Mouse (Mus musculus) testis, adult 2 months (tissue): ENCODE measurements at regions not wholly inside any gene's neighbourhood (a gene's known extent, or its start where the extent isn't known, plus 50 kb on each side); places are given as distances from the start of the nearest gene placed in this dataset.

ENCODE experiments used
- H3K27ac ChIP-seq: fragments of 200-500 bp; 2 replicates; pipeline ENCODE4 v1.5.1; 2012; ENCODE audit warnings: low read depth, low read length; ENCODE audit not compliant: control insufficient read depth, insufficient read depth
- H3K27me3 ChIP-seq: fragments of 200-500 bp; 2 replicates; pipeline ENCODE4 v1.6.1; 2012; ENCODE audit warnings: mild to moderate bottlenecking, low read length, moderate library complexity; ENCODE audit not compliant: control insufficient read depth, insufficient read depth
- H3K36me3 ChIP-seq: fragments of 200-500 bp; 2 replicates; pipeline ENCODE4 v1.6.1; 2012; ENCODE audit warnings: mild to moderate bottlenecking, low read length; ENCODE audit not compliant: control insufficient read depth, insufficient read depth
- H3K4me1 ChIP-seq: fragments of 200-500 bp; 2 replicates; pipeline ENCODE4 v1.6.1; 2012; ENCODE audit warnings: low read length; ENCODE audit not compliant: control insufficient read depth, insufficient read depth
- H3K4me3 ChIP-seq: fragments of 200-500 bp; 2 replicates; pipeline ENCODE4 v1.5.1; 2012; ENCODE audit warnings: low read depth, mild to moderate bottlenecking, low read length, moderate library complexity, mixed read lengths; ENCODE audit not compliant: control insufficient read depth
- CTCF ChIP-seq: fragments of 200-500 bp; IDR thresholded peaks from 2 replicates; pipeline ENCODE4 v1.5.1; 2012; ENCODE audit warnings: low read depth, mild to moderate bottlenecking, inconsistent platforms, low read length, moderate library complexity; ENCODE audit not compliant: control insufficient read depth, insufficient read depth, insufficient replicate concordance
- POLR2A ChIP-seq: fragments of 200-500 bp; IDR thresholded peaks from 2 replicates; pipeline ENCODE4 v1.6.1; 2012; ENCODE audit warnings: low read depth, mild to moderate bottlenecking, inconsistent platforms, low read length, moderate library complexity; ENCODE audit not compliant: control insufficient read depth

- Histone ChIP-seq H3K27me3 (no peaks in the 10 kb centered on the region), H3K4me1 (no peaks in the 10 kb centered on the region), H3K36me3 (no peaks in the 10 kb centered on the region), H3K4me3 (no peak overlapping the region), H3K27ac (no peak overlapping the region)
- TF ChIP-seq CTCF: no peak
- no peak for TF ChIP-seq POLR2A
Measured at GRCm38 (mm10) chr3:21343095-21343494, 733.4 kb upstream of the Tbl1xr1 start.

DNA sequence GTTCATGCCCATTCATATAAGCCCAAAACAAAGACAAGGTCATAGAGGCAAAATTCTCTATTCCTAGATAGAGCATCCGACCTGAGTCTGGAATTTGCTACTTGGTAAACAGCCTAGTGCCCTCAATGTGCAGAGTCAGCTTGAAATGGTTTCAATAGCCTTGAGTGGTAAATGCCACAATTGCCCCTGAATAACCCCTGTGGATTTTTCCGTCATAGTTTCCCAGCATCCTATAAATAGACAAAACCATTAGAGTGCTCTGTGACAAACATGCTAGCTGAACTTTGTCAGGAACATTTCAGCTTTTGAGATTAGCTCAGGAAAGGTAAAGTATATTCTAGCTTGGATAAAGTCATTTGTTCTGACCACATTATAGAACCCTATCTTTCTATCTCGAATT lies 727.0 kb upstream of the Tbl1xr1 start:
- Histone ChIP-seq H3K27me3 (no peaks in the 10 kb centered on the region), H3K36me3 (no peaks in the 10 kb centered on the region), H3K4me1 (no peaks in the 10 kb centered on the region), H3K27ac (no peak overlapping the region), H3K4me3 (no peak overlapping the region)
- TF ChIP-seq CTCF (no peak), POLR2A (no peak)

GRCm38 (mm10) chr3:21356150-21356549 lies 720.3 kb upstream of the Tbl1xr1 start:
- Histone ChIP-seq H3K27ac (no peak overlapping the region), H3K36me3 (no peaks in the 10 kb centered on the region), H3K4me1 (no peaks in the 10 kb centered on the region), H3K27me3 (no peaks in the 10 kb centered on the region), H3K4me3 (no peak overlapping the region)
- TF ChIP-seq CTCF: no peak
- no peak for TF ChIP-seq POLR2A

DNA sequence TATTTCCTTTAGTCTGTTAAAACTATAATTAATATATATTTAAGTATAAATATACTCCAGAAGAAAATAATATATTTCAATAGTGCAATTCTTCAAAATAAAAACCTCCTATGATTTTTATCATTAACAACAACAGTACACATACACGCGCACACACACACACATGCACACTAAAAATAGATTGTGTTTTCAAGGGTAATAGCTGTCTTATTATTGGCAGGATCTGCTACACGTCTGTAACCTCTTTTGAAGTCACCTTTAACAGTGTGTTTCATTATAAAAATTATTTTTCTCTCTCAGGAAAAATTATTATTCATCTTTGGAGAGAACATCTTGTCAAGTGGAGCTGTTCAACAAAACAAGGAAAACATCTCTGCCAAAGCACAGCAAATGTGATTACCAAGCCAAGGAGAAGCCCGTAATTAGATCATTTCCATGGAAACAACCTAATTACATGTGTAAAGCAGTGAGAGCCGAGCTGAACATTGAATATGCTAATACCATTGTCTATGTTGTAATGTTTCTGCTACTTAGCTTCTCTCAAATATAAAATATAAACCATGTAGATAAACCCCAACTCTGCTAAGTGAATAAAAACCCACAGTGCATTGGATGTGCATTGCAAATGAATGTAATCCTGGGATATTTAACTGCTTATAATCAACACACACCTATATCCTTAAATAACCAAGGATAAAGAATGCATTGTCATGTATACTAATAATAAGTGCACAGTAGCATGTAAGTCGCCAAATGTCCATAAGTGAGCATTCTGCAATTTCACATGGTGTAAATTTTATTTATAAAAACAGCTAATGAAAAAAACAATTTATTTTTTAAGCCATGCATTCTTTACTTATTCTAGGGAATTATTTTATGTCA lies 719.4 kb upstream of the Tbl1xr1 start:
- Histone ChIP-seq H3K27me3 (no peaks in the 10 kb centered on the region), H3K4me1 (no peaks in the 10 kb centered on the region), H3K36me3 (no peaks in the 10 kb centered on the region), H3K4me3 (no peak overlapping the region), H3K27ac (no peak overlapping the region)
- no peak for TF ChIP-seq CTCF
- no peak for TF ChIP-seq POLR2A

DNA sequence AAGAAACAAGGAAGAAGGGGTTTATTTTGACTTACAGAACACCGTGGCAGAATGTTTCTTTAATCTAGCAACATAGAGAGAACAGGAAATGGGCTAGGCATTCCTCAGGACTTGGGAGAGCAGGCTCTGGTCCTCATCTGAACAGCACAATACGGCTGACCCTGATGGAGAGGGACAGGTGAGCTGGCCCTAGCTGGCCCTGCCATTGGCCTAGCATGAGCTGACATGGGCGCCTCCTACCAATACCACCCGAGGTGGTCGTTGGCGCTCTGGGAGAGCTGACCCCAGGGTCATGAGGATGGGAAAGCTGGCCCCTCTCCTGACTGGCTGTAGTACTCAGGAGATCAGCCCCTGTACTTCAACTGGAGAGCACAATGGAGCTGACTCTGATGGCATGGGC lies 718.4 kb upstream of the Tbl1xr1 start:
- Histone ChIP-seq H3K36me3 (no peaks in the 10 kb centered on the region), H3K4me3 (no peak overlapping the region), H3K4me1 (no peaks in the 10 kb centered on the region), H3K27ac (no peak overlapping the region), H3K27me3 (no peaks in the 10 kb centered on the region)
- TF ChIP-seq CTCF (no peak), POLR2A (no peak)

DNA sequence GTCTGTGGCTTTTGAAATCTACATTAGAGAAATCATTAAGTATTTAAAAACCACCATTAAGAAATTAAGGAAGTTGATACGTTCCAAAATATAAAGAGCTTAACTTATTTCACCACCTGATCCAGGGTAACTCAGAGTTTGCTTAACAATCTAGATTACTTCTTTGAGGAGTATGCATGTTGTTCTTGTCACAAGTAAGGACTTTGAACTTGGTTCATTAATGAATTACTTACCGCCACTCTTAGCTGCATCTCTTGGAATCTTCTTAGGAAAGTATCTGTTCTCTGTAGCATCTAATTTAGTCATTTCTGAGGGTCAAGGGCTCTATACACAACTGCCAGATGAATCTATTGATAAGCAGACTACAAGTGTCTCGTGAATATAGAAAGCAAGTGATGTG lies 715.4 kb upstream of the Tbl1xr1 start:
- Histone ChIP-seq H3K4me3 (no peak overlapping the region), H3K27ac (no peak overlapping the region), H3K27me3 (no peaks in the 10 kb centered on the region), H3K36me3 (no peaks in the 10 kb centered on the region), H3K4me1 (no peaks in the 10 kb centered on the region)
- TF ChIP-seq POLR2A (no peak), CTCF (no peak)

DNA sequence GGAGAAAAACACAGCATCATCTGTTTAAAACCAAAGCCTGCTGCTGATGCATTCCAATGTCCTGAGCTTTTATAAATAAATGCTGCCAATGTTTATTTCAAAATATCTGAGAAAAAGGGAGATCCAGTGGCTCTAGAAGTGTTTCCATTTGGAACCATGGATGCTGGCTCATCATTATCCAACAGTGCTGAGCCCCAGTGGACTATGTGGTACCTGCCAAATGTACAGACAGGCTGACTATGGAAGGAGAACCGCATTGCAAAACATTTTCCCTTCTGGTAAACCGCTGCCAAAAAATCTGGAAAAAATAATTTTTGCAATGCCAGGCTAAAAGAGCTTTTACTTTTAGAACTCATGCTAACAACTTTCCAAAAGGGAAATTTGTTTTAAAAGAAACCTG lies 696.6 kb upstream of the Tbl1xr1 start:
- Histone ChIP-seq H3K27ac (no peak overlapping the region), H3K4me3 (no peak overlapping the region), H3K36me3 (no peaks in the 10 kb centered on the region), H3K4me1 (no peaks in the 10 kb centered on the region), H3K27me3 (no peaks in the 10 kb centered on the region)
- TF ChIP-seq POLR2A (no peak), CTCF (no peak)

DNA sequence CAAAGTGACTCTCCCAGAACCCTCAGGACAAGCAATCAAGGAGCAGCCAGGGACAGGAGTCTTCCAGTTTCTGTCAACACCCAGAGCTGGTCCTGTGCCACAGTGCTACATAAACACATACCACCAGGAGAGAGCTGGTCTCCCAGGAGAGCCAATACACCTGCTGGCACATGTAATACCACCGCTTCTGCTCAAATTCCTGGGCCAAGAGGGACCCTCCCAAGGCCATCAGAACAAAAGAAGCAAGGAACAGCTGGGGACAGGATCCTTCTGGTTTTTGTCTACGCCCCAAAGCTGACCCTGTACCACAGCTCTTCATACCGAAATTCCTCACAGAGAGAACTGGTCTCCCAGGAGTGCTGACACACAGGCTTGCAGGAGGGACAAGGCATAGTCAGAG lies 695.4 kb upstream of the Tbl1xr1 start:
- TF ChIP-seq POLR2A (no peak), CTCF (no peak)
- Histone ChIP-seq H3K27ac (no peak overlapping the region), H3K27me3 (no peaks in the 10 kb centered on the region), H3K36me3 (no peaks in the 10 kb centered on the region), H3K4me1 (no peaks in the 10 kb centered on the region), H3K4me3 (no peak overlapping the region)
